Mouse (Mus musculus) lung, postnatal 0 days (tissue): ENCODE results near the gene Glrb.

Experiments
- CTCF ChIP-seq: IDR thresholded peaks from 2 replicates; pipeline ENCODE4 v1.5.1; 2016; ENCODE audit warnings: antibody characterized with exemption, mild to moderate bottlenecking
- EP300 ChIP-seq: IDR thresholded peaks from 2 replicates; pipeline ENCODE4 v1.6.1; 2016; ENCODE audit warnings: antibody characterized with exemption, mild to moderate bottlenecking, control low read depth

- TF ChIP-seq CTCF (no peak), EP300 (no peak)
Measured at GRCm38 (mm10) chr3:80803211-80803610, 110.2 kb downstream of the Glrb start.
